Mouse (Mus musculus) olfactory bulb, adult 2 months (tissue): ENCODE measurements around the gene Cbx2.

Experiments used
- CTCF ChIP-seq: fragments of 200-500 bp; IDR thresholded peaks from 2 replicates; pipeline ENCODE4 v1.5.1; 2012; ENCODE audit warnings: low read depth, mild to moderate bottlenecking, low read length, moderate library complexity; ENCODE audit not compliant: insufficient read depth
- POLR2A ChIP-seq: fragments of 200-500 bp; IDR thresholded peaks from 2 replicates; pipeline ENCODE4 v1.6.1; 2012; ENCODE audit warnings: mild to moderate bottlenecking, low read depth, low read length, moderate library complexity; ENCODE audit not compliant: insufficient read depth

GRCm38 (mm10) chr11:119007461-119008456, 15.0 kb upstream of the Cbx2 start:
- TF ChIP-seq CTCF (no peak), POLR2A (no peak)
